Mouse (Mus musculus) inflammation-experienced regulatory T-cells, adult 16 weeks (primary cell): ENCODE data around the gene Mcur1. TPM values are rescaled to one million over a fixed set of nuclear protein-coding genes. Genes with fewer than 3 reads are reported as not detected.

Experiments used
- polyA plus RNA-seq: library from polyadenylated mRNA; unstranded; fragments of 100-300 nt; shearing (Covaris generic); gene quantifications from one replicate; pipeline ENCODE4 v1.2.1, GENCODE M21; 2017

The Mcur1 gene
- 9.4 TPM for polyA plus RNA-seq

DNA sequence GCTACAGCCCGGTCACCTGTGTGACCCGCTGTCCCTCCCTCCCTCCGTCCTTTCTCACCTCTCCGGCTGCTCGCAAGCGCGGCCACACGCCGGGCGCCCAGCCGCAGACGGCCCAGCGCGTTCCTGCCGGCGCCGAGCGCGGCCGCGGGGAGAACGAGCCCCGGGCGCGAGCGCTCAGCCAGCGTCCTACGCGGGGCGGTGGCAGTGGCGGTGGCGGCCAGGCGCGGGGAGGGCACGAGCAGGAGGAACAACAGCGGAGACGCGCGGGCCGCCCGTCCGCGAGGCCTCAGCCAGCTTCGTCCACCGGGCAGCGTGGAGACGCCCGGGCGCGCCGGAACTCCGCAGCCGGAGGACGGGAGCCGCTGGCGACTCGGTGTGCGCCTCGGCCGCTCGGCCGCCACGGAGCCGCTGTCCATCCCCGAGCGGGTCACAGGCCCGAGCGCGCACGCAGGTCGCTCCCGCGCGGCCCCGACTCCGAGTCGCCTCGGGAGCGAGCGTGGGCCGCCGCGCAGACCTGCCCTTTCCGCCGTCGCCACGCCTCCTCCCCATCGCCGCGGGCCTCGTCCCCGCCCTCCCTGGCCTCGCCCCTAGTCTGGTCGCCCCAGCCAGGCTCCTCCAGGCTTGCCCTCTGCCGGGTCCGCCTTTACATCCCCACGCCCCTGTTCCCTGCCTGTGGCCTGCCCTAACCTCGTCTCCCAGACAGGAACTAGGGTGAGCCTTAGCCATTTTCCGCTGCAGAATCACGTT lies at the start of gene Mcur1:
Gene Mcur1, minus strand, starts transcription at position 481 of the 747 bp plus-strand sequence.

Other genes starting within 250 kb of the Mcur1 start
- gene Sirt5, start 194.7 kb downstream of the Mcur1 start, polyA plus RNA-seq, result 31.4 TPM
- 136 TPM for gene Nol7, start 161.8 kb downstream of the Mcur1 start, polyA plus RNA-seq
- 15.8 TPM for gene Ranbp9, start 78.9 kb downstream of the Mcur1 start, polyA plus RNA-seq
- not detected for gene Rnf182, start 55.5 kb upstream of the Mcur1 start, polyA plus RNA-seq
- 348 TPM for gene Cd83, start 224.6 kb upstream of the Mcur1 start, polyA plus RNA-seq